Mouse (Mus musculus): Measurements from ENCODE around the gene Ctrb1.

- no peak for TF ChIP-seq GATA1 (IDR thresholded peaks at IDR 0.05; ENCODE audit: borderline replicate concordance, low read length)
- TF ChIP-seq TAL1 (conservative IDR thresholded peaks at IDR 0.05; ENCODE audit: low read depth, low read length): no peak
- TF ChIP-seq CTCF (IDR thresholded peaks at IDR 0.05; ENCODE audit: low read depth, low read length): no peak
Measured at GRCm38 (mm10) chr8:111657312-111657854, 33.4 kb downstream of the Ctrb1 start.

Data from G1E (cell line).